Mouse (Mus musculus): Measurements from ENCODE around the gene 2310034G01Rik.

- TF ChIP-seq MAFK (IDR thresholded peaks at IDR 0.05; ENCODE audit: insufficient replicate concordance, low read length) (no peak), CTCF (conservative IDR thresholded peaks at IDR 0.05 in 1 of 2, IDR thresholded peaks at IDR 0.05 in 1 of 2; ENCODE audit: low read depth in 2 of 2, low read length in 2 of 2) (no peak)
Measured at GRCm38 (mm10) chr19:46320076-46320785, 29.9 kb downstream of the 2310034G01Rik start.
